Mouse (Mus musculus): ENCODE data around the gene Tent5a.

Tent5a gene

DNA sequence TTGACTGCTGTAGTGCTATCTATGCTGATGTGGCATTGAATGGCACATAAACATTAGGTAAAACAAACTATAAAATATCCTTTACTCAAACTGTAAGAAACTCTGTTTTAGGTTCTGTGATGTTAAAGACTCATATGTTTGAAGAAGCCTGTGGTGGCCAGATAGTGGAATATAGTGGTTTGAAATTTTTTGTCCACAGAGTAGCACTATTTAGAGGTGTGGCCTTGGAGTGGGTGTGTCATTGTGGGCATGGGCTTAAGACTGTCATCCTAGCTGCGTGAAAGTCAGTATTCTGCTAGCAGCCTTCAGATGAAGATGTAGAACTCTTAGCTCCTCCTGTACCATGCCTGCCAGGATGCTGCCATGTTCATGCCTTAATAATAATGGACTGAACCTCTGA lies 11.0 kb downstream of the Tent5a start:
- no peak for ATAC-seq (ENCODE audit: low TSS enrichment)

DNA sequence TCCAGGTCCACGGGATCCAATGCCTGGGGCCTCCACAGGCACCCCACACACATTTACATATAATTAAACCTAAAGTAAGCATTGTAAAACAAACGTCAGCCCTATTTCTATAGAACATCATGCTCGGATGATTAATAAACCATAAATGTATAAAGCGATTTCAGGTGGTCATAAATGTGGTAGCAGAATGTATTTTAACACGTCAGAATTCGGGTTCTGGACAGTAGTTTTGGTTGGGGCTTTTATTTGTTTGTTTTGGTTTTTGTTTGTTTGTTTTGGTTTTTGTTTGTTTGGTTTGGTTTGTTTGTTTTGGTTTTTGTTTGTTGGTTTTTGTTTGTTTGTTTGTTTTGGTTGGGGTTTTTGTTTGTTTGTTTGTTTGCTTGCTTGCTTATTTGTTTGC lies 14.7 kb downstream of the Tent5a start, which contains the start of gene Gm11114:
TSS of gene Gm11114 (plus strand) at position 301 of the 400 bp plus-strand sequence.
- ATAC-seq (ENCODE audit: low TSS enrichment) = no peak

DNA sequence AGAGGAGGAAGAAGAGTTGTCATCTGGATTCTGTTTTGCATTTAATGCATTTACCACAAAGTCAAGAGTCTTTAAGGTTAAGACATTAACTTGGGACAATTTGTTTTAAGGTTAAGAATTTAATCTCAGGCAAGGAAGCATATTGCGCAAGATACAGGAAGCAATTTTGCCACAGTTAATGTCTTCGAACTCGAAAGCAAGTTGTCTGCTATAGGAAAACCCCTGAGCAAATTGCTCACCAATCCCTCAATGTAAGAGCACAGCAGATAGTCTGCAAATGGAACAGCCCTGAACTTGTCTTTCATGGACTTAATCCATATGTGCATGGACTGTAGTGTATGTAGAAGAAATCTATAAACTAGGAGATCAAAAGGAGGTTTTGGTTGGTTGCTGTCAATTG lies 23.8 kb downstream of the Tent5a start:
- no peak for ATAC-seq (ENCODE audit: low TSS enrichment)

DNA sequence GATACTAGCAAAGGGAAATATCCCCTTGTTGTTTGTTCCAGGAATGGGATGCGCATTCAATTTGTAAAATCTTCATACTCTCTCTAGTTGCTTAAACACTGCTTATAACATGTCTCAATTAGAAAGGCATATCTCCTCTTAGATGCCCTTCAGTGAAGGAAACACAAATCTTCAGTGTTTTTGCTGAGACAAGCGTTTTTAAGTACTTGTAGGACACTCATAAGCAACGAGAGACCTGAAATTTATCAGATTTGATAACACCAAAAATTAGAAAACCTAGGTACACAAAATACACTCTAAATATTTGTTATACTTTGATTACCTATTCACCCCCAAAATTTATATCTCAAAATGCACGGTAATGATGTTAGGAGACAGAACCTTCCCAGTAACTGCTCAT lies 24.3 kb downstream of the Tent5a start:
- no peak for ATAC-seq (ENCODE audit: low TSS enrichment)

DNA sequence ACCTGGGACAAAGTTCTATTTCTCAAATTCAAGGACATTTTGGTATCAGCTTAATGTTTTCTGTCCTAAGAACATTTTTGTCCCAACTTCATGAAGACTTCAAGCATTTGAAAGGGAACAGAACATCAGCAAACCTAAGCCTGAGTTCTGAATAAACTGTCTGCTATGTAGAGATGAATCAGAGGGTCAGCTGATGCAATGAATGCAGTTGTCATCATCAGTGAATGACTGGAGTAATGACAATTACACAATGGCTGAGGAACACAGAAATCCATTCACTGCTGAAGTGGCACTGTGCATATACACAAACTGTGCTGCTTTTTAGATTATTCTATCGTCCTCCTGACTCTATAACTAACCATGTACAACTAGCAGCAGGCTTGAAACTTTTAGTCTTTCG lies 53.0 kb downstream of the Tent5a start:
- peak; percentile 38; the same call in 1 of the 2 replicates for ATAC-seq (ENCODE audit: low TSS enrichment)

Data from frontal cortex, adult (tissue).